Mouse (Mus musculus) C2C12 (cell line): ENCODE measurements around the gene Ablim2. TPM values are rescaled to one million over a fixed set of nuclear protein-coding genes. Genes with fewer than 3 reads are reported as not detected.

ENCODE experiments used
- H3K27me3 ChIP-seq: one replicate; pipeline ENCODE4 v1.6.1; 2011; ENCODE audit not compliant: control insufficient read depth, insufficient read depth, insufficient read length
- H3K36me3 ChIP-seq: one replicate; pipeline ENCODE4 v1.6.1; 2011; ENCODE audit not compliant: control insufficient read depth, insufficient read depth
- H3K4me3 ChIP-seq: one replicate; pipeline ENCODE4 v1.5.1; 2011; ENCODE audit warnings: mild to moderate bottlenecking, control low read depth; ENCODE audit not compliant: poor library complexity, insufficient read depth, severe bottlenecking
- H3K79me2 ChIP-seq: one replicate; pipeline ENCODE4 v1.6.1; 2011; ENCODE audit not compliant: control insufficient read depth, insufficient read depth
- H3K79me3 ChIP-seq: one replicate; pipeline ENCODE4 v1.6.1; 2011; ENCODE audit warnings: low read depth, control low read depth
- H3ac ChIP-seq: one replicate; pipeline ENCODE3; 2011; ENCODE audit warnings: low read depth; ENCODE audit not compliant: control insufficient read depth, insufficient read length
- CEBPB ChIP-seq: IDR thresholded peaks from one replicate; pipeline ENCODE4 v1.6.1; 2011; ENCODE audit warnings: low read depth, mild to moderate bottlenecking, control low read depth, moderate library complexity
- CTCF ChIP-seq: IDR thresholded peaks from one replicate; pipeline ENCODE4 v1.5.1; 2011; ENCODE audit not compliant: control insufficient read depth, insufficient read depth, insufficient read length
- FOSL1 ChIP-seq: IDR thresholded peaks from one replicate; pipeline ENCODE4 v1.8.0; 2011; ENCODE audit warnings: mild to moderate bottlenecking, low read length; ENCODE audit not compliant: poor library complexity, insufficient read depth, severe bottlenecking
- MAX ChIP-seq: IDR thresholded peaks from one replicate; pipeline ENCODE4 v1.6.1; 2011; ENCODE audit warnings: mild to moderate bottlenecking, control low read depth
- MYOD1 ChIP-seq: IDR thresholded peaks from one replicate; pipeline ENCODE4 v1.6.1; 2011; ENCODE audit warnings: low read depth; ENCODE audit not compliant: control insufficient read depth, insufficient read length
- MYOG ChIP-seq: IDR thresholded peaks from one replicate; pipeline ENCODE4 v1.6.1; 2011; ENCODE audit not compliant: control insufficient read depth, insufficient read length; ENCODE audit errors: extremely low read depth
- USF1 ChIP-seq: IDR thresholded peaks from one replicate; pipeline ENCODE4 v1.6.1; 2011; ENCODE audit warnings: low read depth, mild to moderate bottlenecking, control low read depth, moderate library complexity
- polyA plus RNA-seq: library from polyadenylated mRNA; unstranded; fragments of >200 nt; fragmentation: generic; extraction: Trizol; gene quantifications from one replicate; pipeline ENCODE4 v1.2.1, GENCODE M21; 2012; ENCODE audit warnings: missing spikeins

The Ablim2 gene
- polyA plus RNA-seq, 1 experiment: 0.08 TPM

- no peaks in the 10 kb centered on the region for H3K79me2 ChIP-seq
- H3ac ChIP-seq: no peak overlapping the region
- peaks cover 20% of the 10 kb centered on the region for H3K27me3 ChIP-seq
- no peaks in the 10 kb centered on the region for H3K36me3 ChIP-seq
- no peak for TF ChIP-seq MYOD1
- no peak for TF ChIP-seq USF1
- no peak for TF ChIP-seq MAX
- no peak for TF ChIP-seq FOSL1
- TF ChIP-seq CTCF: no peak
- TF ChIP-seq CEBPB: no peak
- TF ChIP-seq MYOG: no peak
- no peak overlapping the region for H3K4me3 ChIP-seq
- H3K79me3 ChIP-seq: no peaks in the 10 kb centered on the region
Measured at GRCm38 (mm10) chr5:35773274-35774136, 15.8 kb downstream of the Ablim2 start.

GRCm38 (mm10) chr5:35774137-35774424, 16.4 kb downstream of the Ablim2 start:
- TF ChIP-seq CTCF: no peak
- TF ChIP-seq CEBPB: no peak
- no peak for TF ChIP-seq MYOG
- TF ChIP-seq MYOD1: no peak
- TF ChIP-seq FOSL1: no peak
- TF ChIP-seq MAX: no peak
- H3K79me2 ChIP-seq: no peaks in the 10 kb centered on the region
- peaks cover 22% of the 10 kb centered on the region for H3K27me3 ChIP-seq
- no peaks in the 10 kb centered on the region for H3K79me3 ChIP-seq
- H3K4me3 ChIP-seq: no peak overlapping the region
- H3ac ChIP-seq: no peak overlapping the region
- H3K36me3 ChIP-seq: no peaks in the 10 kb centered on the region

- TF ChIP-seq MYOG (no peak), MAX (no peak), FOSL1 (no peak), USF1 (no peak), CEBPB (no peak), CTCF (no peak), MYOD1 (no peak)
Measured at GRCm38 (mm10) chr5:35781116-35781515, 23.4 kb downstream of the Ablim2 start.

GRCm38 (mm10) chr5:35782648-35783180, 25.0 kb downstream of the Ablim2 start:
- Histone ChIP-seq H3K36me3 (no peaks in the 10 kb centered on the region), H3K27me3 (peaks cover 7% of the 10 kb centered on the region), H3K79me2 (no peaks in the 10 kb centered on the region), H3K79me3 (no peaks in the 10 kb centered on the region), H3K4me3 (no peak overlapping the region), H3ac (no peak overlapping the region)
- TF ChIP-seq USF1 (no peak), CTCF (no peak), MYOG (no peak), FOSL1 (no peak), MYOD1 (no peak), CEBPB (no peak), MAX (no peak)

More at GRCm38 (mm10) chr5:35781116-35781515, 23.4 kb downstream of the Ablim2 start:
- no peaks in the 10 kb centered on the region for H3K79me3 ChIP-seq
- no peak overlapping the region for H3ac ChIP-seq
- no peaks in the 10 kb centered on the region for H3K79me2 ChIP-seq
- H3K36me3 ChIP-seq: no peaks in the 10 kb centered on the region
- H3K4me3 ChIP-seq: no peak overlapping the region
- H3K27me3 ChIP-seq: peaks cover 18% of the 10 kb centered on the region

GRCm38 (mm10) chr5:35785853-35786252, 28.2 kb downstream of the Ablim2 start:
- TF ChIP-seq CTCF: no peak
- TF ChIP-seq MYOD1: peak; percentile 50
- no peak overlapping the region for H3K4me3 ChIP-seq
- no peak overlapping the region for H3ac ChIP-seq
- H3K27me3 ChIP-seq: peaks cover 18% of the 10 kb centered on the region
- H3K79me3 ChIP-seq: no peaks in the 10 kb centered on the region
- no peaks in the 10 kb centered on the region for H3K36me3 ChIP-seq
- H3K79me2 ChIP-seq: no peaks in the 10 kb centered on the region

- H3K4me3 ChIP-seq: no peak overlapping the region
- H3K36me3 ChIP-seq: no peaks in the 10 kb centered on the region
- TF ChIP-seq CTCF: no peak
- no peak for TF ChIP-seq MAX
- no peak for TF ChIP-seq USF1
- no peak for TF ChIP-seq FOSL1
- TF ChIP-seq MYOG: no peak
- no peak for TF ChIP-seq CEBPB
- TF ChIP-seq MYOD1: no peak
- no peaks in the 10 kb centered on the region for H3K79me3 ChIP-seq
- H3ac ChIP-seq: no peak overlapping the region
- no peaks in the 10 kb centered on the region for H3K79me2 ChIP-seq
- H3K27me3 ChIP-seq: peaks cover 25% of the 10 kb centered on the region
Measured at GRCm38 (mm10) chr5:35787847-35788246, 30.2 kb downstream of the Ablim2 start.
